Mouse (Mus musculus) limb, embryonic 13.5 days (tissue): ENCODE data around the gene Rpl27a. TPM values are rescaled to one million over a fixed set of nuclear protein-coding genes. Genes with fewer than 3 reads are reported as not detected.

ENCODE experiments used
- ATAC-seq: fragments of 200-750 bp; cut with Nextera tagmentation; 2 replicates; pipeline ENCODE4 v1.8.0; 2017; ENCODE audit warnings: low read depth, moderate number of reproducible peaks, moderate TSS enrichment; ENCODE audit not compliant: low FRiP score
- H3K27ac ChIP-seq: fragments of 300-500 bp; sonication (generic); 2 replicates; pipeline ENCODE4 v1.5.1; 2015; ENCODE audit warnings: inconsistent platforms, mild to moderate bottlenecking, moderate library complexity
- H3K27me3 ChIP-seq: fragments of 300-500 bp; sonication (generic); 2 replicates; pipeline ENCODE4 v1.6.1; 2015; ENCODE audit warnings: mild to moderate bottlenecking, inconsistent platforms
- H3K36me3 ChIP-seq: fragments of 300-500 bp; sonication (generic); 2 replicates; pipeline ENCODE4 v1.6.1; 2015; ENCODE audit warnings: inconsistent platforms, mild to moderate bottlenecking, moderate library complexity
- H3K4me1 ChIP-seq: fragments of 300-500 bp; sonication (generic); 2 replicates; pipeline ENCODE4 v1.6.1; 2015; ENCODE audit warnings: inconsistent platforms
- H3K4me2 ChIP-seq: fragments of 300-500 bp; sonication (generic); replicated peaks from 2 replicates; pipeline ENCODE4 v1.6.1; 2015; ENCODE audit warnings: inconsistent platforms, mild to moderate bottlenecking, moderate library complexity
- H3K4me3 ChIP-seq: fragments of 300-500 bp; sonication (generic); 2 replicates; pipeline ENCODE4 v1.5.1; 2015; ENCODE audit warnings: moderate library complexity, mild to moderate bottlenecking, inconsistent platforms
- H3K9ac ChIP-seq: fragments of 300-500 bp; sonication (generic); 2 replicates; pipeline ENCODE4 v1.6.1; 2015; ENCODE audit warnings: mild to moderate bottlenecking, inconsistent platforms
- H3K9me3 ChIP-seq: fragments of 300-500 bp; sonication (generic); 2 replicates; pipeline ENCODE4 v1.6.1; 2016; ENCODE audit warnings: inconsistent platforms
- WGBS: fragments of 180-500 bp; shearing (Covaris S2); methylation state at CpG from one replicate; pipeline ENCODE4 v1.1.7; 2015; 5-methylcytosine and 5-hydroxymethylcytosine counted together
- polyA plus RNA-seq: library from polyadenylated mRNA; unstranded; fragments of >200 nt; fragmentation: Nextera tagmentation; extraction: Ambion mirVana; gene quantifications from 2 replicates; pipeline ENCODE4 v1.2.1, GENCODE M21; 2015

The Rpl27a gene
- polyA plus RNA-seq, 1 experiment from 2014 or later, result 145 TPM

- Histone ChIP-seq H3K4me1 (no peaks in the 10 kb centered on the region), H3K36me3 (peaks cover 89% of the 10 kb centered on the region), H3K4me3 (no peak overlapping the region), H3K27ac (0 out of 2 replicates have a peak overlapping the region, but pooled peaks have one; percentile 33), H3K9me3 (no peaks in the 10 kb centered on the region), H3K4me2 (no peak overlapping the region), H3K9ac (no peak overlapping the region), H3K27me3 (no peaks in the 10 kb centered on the region)
- no peak for ATAC-seq
- 80% methylated on average over 10 of the region's 10 CpGs for WGBS
These were observed 26.5 kb downstream of the Rpl27a start for GRCm38 (mm10) chr7:109545255-109545993.

DNA sequence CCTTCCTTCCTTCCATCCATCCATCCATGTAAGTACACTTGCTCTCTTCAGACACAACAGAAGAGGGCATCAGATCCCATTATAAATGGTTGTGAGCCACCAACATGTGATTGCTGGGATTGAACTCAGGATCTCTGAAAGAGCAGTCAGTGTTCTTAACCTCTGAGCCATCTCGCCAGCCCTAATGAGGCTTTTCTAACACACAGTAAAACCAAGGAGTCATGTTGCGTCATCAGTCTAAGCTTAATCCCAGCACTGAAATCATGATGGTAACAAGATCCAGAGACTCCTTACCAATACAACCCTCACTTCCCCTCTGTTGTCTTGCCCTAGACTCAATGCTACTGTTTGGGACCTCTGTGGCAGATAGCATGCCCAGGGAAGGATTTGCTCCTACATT, 27.2 kb downstream of the Rpl27a start:
- ATAC-seq, result no peak
- no peak overlapping the region for H3K27ac ChIP-seq
- H3K4me2 ChIP-seq, result no peak overlapping the region
- no peaks in the 10 kb centered on the region for H3K9me3 ChIP-seq
- H3K4me3 ChIP-seq, result no peak overlapping the region
- no peak overlapping the region for H3K9ac ChIP-seq
- no peaks in the 10 kb centered on the region for H3K27me3 ChIP-seq
- WGBS, result 70% methylated on average over 2 of the region's 2 CpGs
- no peaks in the 10 kb centered on the region for H3K4me1 ChIP-seq
- peaks cover 88% of the 10 kb centered on the region for H3K36me3 ChIP-seq

- Histone ChIP-seq H3K4me2 (no peak overlapping the region), H3K27ac (no peak overlapping the region), H3K9me3 (no peaks in the 10 kb centered on the region), H3K4me1 (no peaks in the 10 kb centered on the region), H3K9ac (no peak overlapping the region), H3K36me3 (peaks cover 84% of the 10 kb centered on the region), H3K27me3 (no peaks in the 10 kb centered on the region), H3K4me3 (no peak overlapping the region)
- WGBS, result 84% methylated on average over 5 of the region's 5 CpGs
- ATAC-seq, result no peak
These were observed 27.8 kb downstream of the Rpl27a start for GRCm38 (mm10) chr7:109546726-109547125.

- peaks cover 18% of the 10 kb centered on the region for H3K4me1 ChIP-seq
- 0 out of 2 replicates have a peak, but pooled peaks cover 1% of the 10 kb centered on the region for H3K9me3 ChIP-seq
- no peak overlapping the region for H3K4me2 ChIP-seq
- ATAC-seq, result no peak
- no peak overlapping the region for H3K9ac ChIP-seq
- H3K36me3 ChIP-seq, result peaks cover 14% of the 10 kb centered on the region
- H3K4me3 ChIP-seq, result no peak overlapping the region
- H3K27me3 ChIP-seq, result no peaks in the 10 kb centered on the region
- H3K27ac ChIP-seq, result no peak overlapping the region
- 68% methylated on average over 6 of the region's 6 CpGs for whole genome bisulfite sequencing
These were observed 40.6 kb downstream of the Rpl27a start for GRCm38 (mm10) chr7:109559536-109559935.

DNA sequence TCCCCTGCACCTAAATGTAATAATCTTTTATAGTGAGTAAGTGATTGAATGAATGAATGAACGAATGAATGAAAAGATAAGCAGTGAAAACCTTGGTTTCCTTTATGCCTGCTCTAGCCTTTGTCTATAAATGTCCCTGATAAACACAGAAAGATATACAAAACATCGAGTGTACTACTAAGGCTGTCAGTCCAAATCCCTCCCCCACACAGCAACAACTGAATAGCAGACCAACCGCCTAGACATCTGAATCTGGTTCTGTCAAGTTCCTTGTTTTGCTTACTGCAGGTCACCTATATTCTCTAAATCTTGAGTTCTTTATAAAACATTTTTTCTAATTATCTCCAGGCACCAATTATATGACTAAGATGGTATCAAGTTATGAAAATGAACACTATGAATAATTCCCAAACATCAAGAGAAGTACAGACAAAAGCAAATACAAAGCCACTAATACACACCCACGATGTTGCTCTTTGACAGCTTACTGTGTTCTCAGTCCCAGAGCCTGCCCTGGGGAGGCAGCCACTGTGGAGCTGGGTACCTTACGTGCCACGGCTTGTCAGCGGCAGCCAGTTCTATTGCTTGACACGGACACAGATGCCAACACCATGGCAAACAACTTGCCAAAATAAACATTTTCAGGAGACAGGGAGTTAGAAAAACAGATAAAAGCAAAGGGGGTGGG, 42.7 kb downstream of the Rpl27a start:
- H3K4me2 ChIP-seq, result no peak overlapping the region
- ATAC-seq, result no peak
- no peak overlapping the region for H3K4me3 ChIP-seq
- no peak overlapping the region for H3K9ac ChIP-seq
- H3K27ac ChIP-seq, result no peak overlapping the region
- H3K9me3 ChIP-seq, result peaks cover 6% of the 10 kb centered on the region; the same call in 1 of the 2 replicates
- peaks cover 18% of the 10 kb centered on the region for H3K4me1 ChIP-seq
- peaks cover 11% of the 10 kb centered on the region for H3K36me3 ChIP-seq
- H3K27me3 ChIP-seq, result no peaks in the 10 kb centered on the region
- 73% methylated on average over 8 of the region's 8 CpGs for whole genome bisulfite sequencing

- Histone ChIP-seq H3K9ac (no peak overlapping the region), H3K9me3 (peaks cover 6% of the 10 kb centered on the region; the same call in 1 of the 2 replicates), H3K4me3 (no peak overlapping the region), H3K4me1 (peaks cover 18% of the 10 kb centered on the region), H3K27me3 (no peaks in the 10 kb centered on the region), H3K27ac (0 out of 2 replicates have a peak overlapping the region, but pooled peaks have one; percentile 44), H3K36me3 (peaks cover 6% of the 10 kb centered on the region), H3K4me2 (no peak overlapping the region)
- 54% methylated on average over 4 of the region's 4 CpGs for WGBS
- no peak for ATAC-seq
These were observed 43.2 kb downstream of the Rpl27a start for GRCm38 (mm10) chr7:109562154-109562599.

GRCm38 (mm10) chr7:109562676-109563075, 43.7 kb downstream of the Rpl27a start:
- WGBS, result 69% methylated on average over 5 of the region's 5 CpGs
- Histone ChIP-seq H3K27me3 (no peaks in the 10 kb centered on the region), H3K4me1 (peaks cover 18% of the 10 kb centered on the region), H3K9ac (no peak overlapping the region), H3K36me3 (peaks cover 7% of the 10 kb centered on the region), H3K27ac (0 out of 2 replicates have a peak overlapping the region, but pooled peaks have one; percentile 44), H3K4me2 (no peak overlapping the region), H3K4me3 (no peak overlapping the region), H3K9me3 (peaks cover 6% of the 10 kb centered on the region; the same call in 1 of the 2 replicates)
- ATAC-seq, result no peak

- WGBS, result 46% methylated on average over 4 of the region's 4 CpGs
- Histone ChIP-seq H3K4me1 (peaks cover 18% of the 10 kb centered on the region), H3K4me3 (no peak overlapping the region), H3K27ac (no peak overlapping the region), H3K9ac (no peak overlapping the region), H3K9me3 (peaks cover 6% of the 10 kb centered on the region; the same call in 1 of the 2 replicates), H3K4me2 (no peak overlapping the region), H3K36me3 (peaks cover 16% of the 10 kb centered on the region), H3K27me3 (no peaks in the 10 kb centered on the region)
- no peak for ATAC-seq
These were observed 44.9 kb downstream of the Rpl27a start for GRCm38 (mm10) chr7:109563775-109564362.

- Histone ChIP-seq H3K36me3 (peaks cover 20% of the 10 kb centered on the region), H3K4me2 (no peak overlapping the region), H3K4me1 (peaks cover 18% of the 10 kb centered on the region), H3K9ac (no peak overlapping the region), H3K27ac (no peak overlapping the region), H3K27me3 (no peaks in the 10 kb centered on the region), H3K9me3 (peaks cover 6% of the 10 kb centered on the region; the same call in 1 of the 2 replicates), H3K4me3 (no peak overlapping the region)
- no peak for ATAC-seq
These were observed 47.4 kb downstream of the Rpl27a start for GRCm38 (mm10) chr7:109566327-109566726.

- no peak overlapping the region for H3K4me2 ChIP-seq
- WGBS, result 73% methylated on average over 11 of the region's 11 CpGs
- no peak overlapping the region for H3K4me3 ChIP-seq
- peaks cover 18% of the 10 kb centered on the region for H3K4me1 ChIP-seq
- H3K27me3 ChIP-seq, result no peaks in the 10 kb centered on the region
- H3K9ac ChIP-seq, result no peak overlapping the region
- no peak for ATAC-seq
- H3K9me3 ChIP-seq, result peaks cover 6% of the 10 kb centered on the region; the same call in 1 of the 2 replicates
- peaks cover 20% of the 10 kb centered on the region for H3K36me3 ChIP-seq
- H3K27ac ChIP-seq, result no peak overlapping the region
These were observed 48.2 kb downstream of the Rpl27a start for GRCm38 (mm10) chr7:109566841-109567768.

GRCm38 (mm10) chr7:109568391-109568892, 49.5 kb downstream of the Rpl27a start:
- H3K4me3 ChIP-seq, result no peak overlapping the region
- no peak overlapping the region for H3K27ac ChIP-seq
- no peaks in the 10 kb centered on the region for H3K27me3 ChIP-seq
- no peak overlapping the region for H3K4me2 ChIP-seq
- no peak overlapping the region for H3K9ac ChIP-seq
- no peak for ATAC-seq
- peaks cover 20% of the 10 kb centered on the region for H3K36me3 ChIP-seq
- H3K4me1 ChIP-seq, result peaks cover 11% of the 10 kb centered on the region; the same call in 1 of the 2 replicates
- WGBS, result 88% methylated on average over 4 of the region's 4 CpGs
- peaks cover 6% of the 10 kb centered on the region; the same call in 1 of the 2 replicates for H3K9me3 ChIP-seq
